24 mouse cellular contexts compared by ENCODE assay signal in the genomic region with DNA sequence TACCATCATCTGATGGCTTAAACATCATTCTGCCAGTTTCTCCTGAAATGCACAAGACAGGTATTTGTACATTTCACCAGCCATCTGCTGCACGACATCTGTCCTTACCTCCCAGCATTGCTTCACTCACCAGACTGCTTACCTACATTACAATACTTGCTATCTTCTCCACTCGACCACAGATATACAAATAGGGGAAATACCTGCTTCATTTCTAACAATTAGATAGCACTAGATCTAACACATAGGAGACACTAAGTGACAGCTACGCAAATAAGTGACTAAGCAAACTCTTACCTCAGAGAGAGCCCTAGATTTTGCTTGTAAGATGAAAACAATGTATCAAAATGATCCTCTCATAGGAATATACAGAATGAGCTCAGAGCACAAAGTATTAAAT. TPM values are rescaled to one million over a fixed set of nuclear protein-coding genes. Genes with fewer than 3 reads are reported as not detected.
A peak's percentile ranks its signal among the peaks of the same experiment; 100 is the strongest.
DNase-seq lines count a peak whose midpoint lies in the region; ATAC-seq lines count a peak whose summit lies in the region.
"Had no signal": no experiment of that assay in that cellular context is flagged by ENCODE, and none has a peak within 500 bp of the region (broad histone marks: within the 10 kb centered on the region; RNA-seq: fewer than 3 reads in every experiment).

No protein-coding gene starts in this region.

- H3K9me3 ChIP-seq in hindbrain, embryonic 12.5 days (replicated peaks), result no peaks in the 10 kb centered on the region
- H3K9me3 ChIP-seq: forebrain, embryonic 10.5 days; forebrain, embryonic 13.5 days; heart, embryonic 10.5 days; heart, embryonic 13.5 days; hindbrain, embryonic 15.5 days had no signal

- 86% methylated on average over 3 of the region's 3 CpGs for WGBS in hindbrain, embryonic 12.5 days

- H3K4me3 ChIP-seq in hindbrain, embryonic 12.5 days, result no peak overlapping the region
- H3K4me3 ChIP-seq: forebrain, embryonic 10.5 days; forebrain, embryonic 13.5 days; heart, adult 2 months; heart, embryonic 10.5 days; heart, embryonic 13.5 days; hindbrain, embryonic 15.5 days had no signal

- no peak overlapping the region for H3K4me2 ChIP-seq in hindbrain, embryonic 12.5 days (replicated peaks)
- H3K4me2 ChIP-seq: forebrain, embryonic 13.5 days; heart, embryonic 13.5 days; hindbrain, embryonic 15.5 days had no signal

- DNase-seq in cerebellum, postnatal 10 days, result no peak
- DNase-seq in CD4-positive, CD25-positive, alpha-beta regulatory T cell, adult 2 months (ENCODE audit: low read depth, low spot score), result peak; percentile 25
- peak; percentile 48 for DNase-seq in brain, adult 2 months (ENCODE audit: low read depth, low spot score)
- DNase-seq in frontal cortex, postnatal 14 days (ENCODE audit: low spot score in 2 of 2), result no peak
- DNase-seq: adrenal gland, adult 8-10 months; adrenal gland, postnatal 36 days; cerebellum, adult 11-12 months; cerebellum, adult 8-10 months; cerebellum, postnatal 14 days; forebrain, postnatal 0 days; gastrocnemius, postnatal 10 days; gastrocnemius, postnatal 36 days; heart, adult 2 months; heart, postnatal 14 days; heart, postnatal 4 days; kidney, adult 18-20 months had no signal

- H3K27me3 ChIP-seq in hindbrain, embryonic 12.5 days, result no peaks in the 10 kb centered on the region
- H3K27me3 ChIP-seq: forebrain, embryonic 13.5 days; heart, embryonic 13.5 days; hindbrain, embryonic 15.5 days had no signal

- H3K36me3 ChIP-seq in hindbrain, embryonic 12.5 days, result peaks cover 8% of the 10 kb centered on the region

- no peak overlapping the region for H3K27ac ChIP-seq in hindbrain, embryonic 12.5 days
- H3K27ac ChIP-seq: forebrain, embryonic 10.5 days; forebrain, embryonic 13.5 days; heart, adult 2 months; heart, embryonic 10.5 days; heart, embryonic 13.5 days; hindbrain, embryonic 15.5 days had no signal

- H3K4me1 ChIP-seq in hindbrain, embryonic 12.5 days, result peaks cover 3% of the 10 kb centered on the region; the same call in 1 of the 2 replicates
- H3K4me1 ChIP-seq: forebrain, embryonic 10.5 days; heart, embryonic 10.5 days; heart, embryonic 13.5 days; hindbrain, embryonic 15.5 days had no signal

- no peak overlapping the region for H3K9ac ChIP-seq in hindbrain, embryonic 12.5 days
- H3K9ac ChIP-seq: forebrain, embryonic 13.5 days; forebrain, postnatal 0 days; heart, embryonic 13.5 days; hindbrain, embryonic 15.5 days had no signal

- ATAC-seq in cerebellum, adult (ENCODE audit: insufficient number of reproducible peaks, low FRiP score, low TSS enrichment), result 0 out of 2 replicates have a peak, but pooled peaks have one; percentile 37
- no peak for ATAC-seq in hindbrain, embryonic 12.5 days (ENCODE audit: low FRiP score)
- ATAC-seq: forebrain, embryonic 13.5 days; forebrain, postnatal 0 days; intestine, embryonic 16.5 days had no signal

RNA-seq across cellular contexts. Expression of a gene that starts 16.2 kb away (rescaled TPM):
- polyA plus RNA-seq in hindbrain, embryonic 12.5 days (2016; fragmentation: Nextera tagmentation; extraction: Ambion mirVana), result 2.1 and 2.6 TPM in 2 replicates

RNA-seq across cellular contexts. Expression of a gene that starts 26.1 kb away (rescaled TPM):
- 9.4 and 10.9 TPM in 2 replicates for polyA plus RNA-seq in hindbrain, embryonic 12.5 days (2016; fragmentation: Nextera tagmentation; extraction: Ambion mirVana)

Comparison
In these comparisons a context has a peak if more than half of its experiments do, and no peak if none do; other contexts are left out.
1. DNase-seq: peak in CD4-positive, CD25-positive, alpha-beta regulatory T cell, adult 2 months (single experiment) and brain, adult 2 months (single experiment); none in cerebellum, postnatal 10 days (0 of 2) and frontal cortex, postnatal 14 days (0 of 2).